Mouse (Mus musculus): Measurements from ENCODE around the gene Nol9. TPM values are rescaled to one million over a fixed set of nuclear protein-coding genes. Genes with fewer than 3 reads are reported as not detected.
A peak's percentile ranks its signal among the peaks of the same experiment; 100 is the strongest.

Gene Nol9
- total and polyA plus RNA-seq, 2 experiments from 2014 or later = 19.0 to 22.5 TPM

DNA sequence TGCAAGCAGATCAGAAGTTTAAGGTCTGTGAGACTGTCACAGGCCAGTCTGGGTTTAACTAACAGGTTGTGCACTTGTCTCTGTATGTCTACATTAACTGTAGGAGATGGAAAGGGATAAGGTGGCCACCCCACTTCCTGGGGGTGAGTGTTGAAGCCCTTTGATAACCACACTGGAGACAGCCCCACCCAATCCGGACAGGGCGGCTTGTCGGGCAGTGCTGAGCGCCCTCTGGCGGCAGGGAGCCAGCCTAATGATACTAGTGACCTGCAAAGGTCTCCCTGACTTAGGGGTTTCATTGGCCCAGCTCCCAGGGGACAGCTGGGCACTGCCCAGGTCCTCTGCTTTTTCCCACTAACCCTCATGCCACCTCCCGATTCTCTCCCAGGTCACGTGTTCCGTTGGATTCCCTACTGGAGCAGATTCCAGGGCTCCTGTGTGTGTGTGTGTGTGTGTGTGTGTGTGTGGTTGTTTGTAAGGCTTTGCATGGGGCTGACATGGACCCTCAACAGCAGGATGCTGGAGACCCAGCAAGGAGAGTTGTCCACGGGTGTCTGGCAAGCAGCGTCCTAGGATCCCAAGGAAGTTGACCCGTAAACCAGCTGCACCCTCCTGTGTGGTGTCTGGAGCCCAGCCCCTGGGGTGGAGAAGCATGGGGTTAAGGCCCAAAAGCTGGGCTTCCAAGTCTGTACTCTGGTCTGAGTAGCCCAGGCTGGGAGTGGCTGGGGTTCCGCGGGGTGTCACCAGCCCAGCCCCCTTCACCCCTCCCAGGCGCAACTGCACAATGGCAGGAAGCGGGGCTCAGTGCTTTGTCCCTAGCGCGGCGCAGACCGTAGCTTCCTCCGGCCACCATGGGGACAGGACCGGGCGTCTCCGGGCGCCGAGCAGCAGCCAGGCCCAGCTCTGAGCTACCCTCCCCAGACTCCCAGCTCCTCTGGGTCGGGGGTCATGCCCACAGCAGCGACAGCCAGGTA is 57.1 kb downstream of the Nol9 start:
- Histone ChIP-seq H3K9me3 (ENCODE audit: low read length) (no peaks in the 10 kb centered on the region), H3K4me3 (ENCODE audit: low read depth, low read length) (peak overlapping the region; percentile 10; the same call in 1 of the 2 replicates), H3K36me3 (ENCODE audit: insufficient read depth, low read length) (no peaks in the 10 kb centered on the region), H3K27ac (ENCODE audit: low read depth, low read length) (no peak overlapping the region), H3K4me2 (ENCODE audit: low read depth, low read length, poor library complexity, severe bottlenecking) (no peak overlapping the region), H3K27me3 (ENCODE audit: insufficient read depth, low read length) (no peaks in the 10 kb centered on the region), H3K9ac (replicated peaks; ENCODE audit: low read length, poor library complexity, severe bottlenecking) (0 out of 2 replicates have a peak overlapping the region, but pooled peaks have one; percentile 13), H3K4me1 (ENCODE audit: insufficient read depth, low read length) (no peaks in the 10 kb centered on the region)
- DNase-seq (ENCODE audit: low spot score) = peak; percentile 47
- 29% methylated on average over 27 of the region's 27 CpGs for whole genome bisulfite sequencing
- peak; percentile 63 for TF ChIP-seq CTCF (IDR thresholded peaks at IDR 0.05)
- no peak for ATAC-seq (ENCODE audit: low FRiP score)

GRCm38 (mm10) chr4:152096927-152097326 is 57.8 kb downstream of the Nol9 start:
- Histone ChIP-seq H3K4me3 (ENCODE audit: low read depth, low read length) (peak overlapping the region; percentile 10; the same call in 1 of the 2 replicates), H3K36me3 (ENCODE audit: insufficient read depth, low read length) (no peaks in the 10 kb centered on the region), H3K27me3 (ENCODE audit: insufficient read depth, low read length) (no peaks in the 10 kb centered on the region), H3K27ac (ENCODE audit: low read depth, low read length) (0 out of 2 replicates have a peak overlapping the region, but pooled peaks have one; percentile 18), H3K4me1 (ENCODE audit: insufficient read depth, low read length) (no peaks in the 10 kb centered on the region), H3K9ac (replicated peaks; ENCODE audit: low read length, poor library complexity, severe bottlenecking) (0 out of 2 replicates have a peak overlapping the region, but pooled peaks have one; percentile 13), H3K4me2 (ENCODE audit: low read depth, low read length, poor library complexity, severe bottlenecking) (no peak overlapping the region), H3K9me3 (ENCODE audit: low read length) (no peaks in the 10 kb centered on the region)
- 56% methylated on average over 6 of the region's 6 CpGs for WGBS
- ATAC-seq (ENCODE audit: low FRiP score) (no peak), DNase-seq (ENCODE audit: low spot score) (no peak)
- TF ChIP-seq CTCF (IDR thresholded peaks at IDR 0.05) = no peak

DNA sequence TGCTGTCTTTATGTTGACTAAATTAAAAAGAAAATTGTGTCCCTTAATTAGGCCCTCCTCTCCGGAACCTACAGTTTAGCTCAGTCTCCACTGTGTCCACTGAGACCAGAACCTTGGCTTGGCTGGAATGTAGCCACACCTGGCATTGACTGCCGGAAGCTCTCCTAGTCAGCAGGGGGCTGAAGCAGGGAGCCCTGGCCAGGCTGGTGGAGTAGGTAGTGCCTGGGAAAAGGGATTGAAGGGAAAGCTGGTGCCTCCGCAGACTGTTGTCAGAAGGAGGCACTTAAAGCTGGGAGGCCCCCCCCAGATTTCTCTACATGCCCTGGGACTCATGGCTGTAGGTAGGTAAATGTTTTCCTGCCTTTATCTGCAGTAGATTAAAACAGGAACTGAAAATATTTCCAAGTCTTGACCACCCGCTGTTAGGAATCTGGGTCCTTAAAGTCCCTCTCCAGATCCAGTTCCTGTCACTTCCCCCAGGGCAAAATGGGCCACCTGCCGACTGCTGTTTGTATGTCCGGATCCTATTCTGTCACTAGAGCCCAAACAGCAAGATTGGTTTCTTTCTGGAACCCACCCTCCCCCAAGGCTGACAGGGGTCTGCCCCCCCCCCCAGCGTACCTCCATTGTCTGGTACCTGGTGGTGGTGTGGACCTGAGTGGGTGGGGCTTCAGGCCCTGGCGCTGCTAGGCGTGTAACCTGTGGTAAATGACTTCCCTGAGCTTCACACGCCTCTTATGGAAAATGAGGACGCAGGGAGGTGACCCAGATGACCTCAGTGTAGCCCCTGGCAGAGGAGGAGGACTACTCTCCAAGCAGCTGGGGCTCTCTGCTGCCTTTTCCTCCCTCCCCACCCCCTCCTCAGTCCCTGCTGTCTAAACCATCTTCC is 59.0 kb downstream of the Nol9 start:
- ATAC-seq (ENCODE audit: low FRiP score) = no peak
- Histone ChIP-seq H3K4me3 (ENCODE audit: low read depth, low read length) (no peak overlapping the region), H3K27ac (ENCODE audit: low read depth, low read length) (no peak overlapping the region), H3K9me3 (ENCODE audit: low read length) (no peaks in the 10 kb centered on the region), H3K4me2 (ENCODE audit: low read depth, low read length, poor library complexity, severe bottlenecking) (no peak overlapping the region), H3K27me3 (ENCODE audit: insufficient read depth, low read length) (no peaks in the 10 kb centered on the region), H3K9ac (replicated peaks; ENCODE audit: low read length, poor library complexity, severe bottlenecking) (0 out of 2 replicates have a peak overlapping the region, but pooled peaks have one; percentile 8), H3K4me1 (ENCODE audit: insufficient read depth, low read length) (no peaks in the 10 kb centered on the region), H3K36me3 (ENCODE audit: insufficient read depth, low read length) (peaks cover 6% of the 10 kb centered on the region; the same call in 1 of the 2 replicates)
- TF ChIP-seq CTCF (IDR thresholded peaks at IDR 0.05) = no peak
- 31% methylated on average over 11 of the region's 11 CpGs for WGBS
- no peak for DNase-seq (ENCODE audit: low spot score)

- Histone ChIP-seq H3K4me2 (ENCODE audit: low read depth, low read length, poor library complexity, severe bottlenecking) (no peak overlapping the region), H3K9ac (replicated peaks; ENCODE audit: low read length, poor library complexity, severe bottlenecking) (no peak overlapping the region), H3K27me3 (ENCODE audit: insufficient read depth, low read length) (no peaks in the 10 kb centered on the region), H3K4me3 (ENCODE audit: low read depth, low read length) (no peak overlapping the region), H3K4me1 (ENCODE audit: insufficient read depth, low read length) (no peaks in the 10 kb centered on the region), H3K27ac (ENCODE audit: low read depth, low read length) (no peak overlapping the region), H3K9me3 (ENCODE audit: low read length) (no peaks in the 10 kb centered on the region), H3K36me3 (ENCODE audit: insufficient read depth, low read length) (peaks cover 20% of the 10 kb centered on the region)
- WGBS = 82% methylated on average over 11 of the region's 11 CpGs
- DNase-seq (ENCODE audit: low spot score) (no peak), ATAC-seq (ENCODE audit: low FRiP score) (no peak)
- no peak for TF ChIP-seq CTCF (IDR thresholded peaks at IDR 0.05)
These were observed 61.4 kb downstream of the Nol9 start for GRCm38 (mm10) chr4:152100541-152100940.

- Histone ChIP-seq H3K4me1 (ENCODE audit: insufficient read depth, low read length) (no peaks in the 10 kb centered on the region), H3K4me3 (ENCODE audit: low read depth, low read length) (no peak overlapping the region), H3K9me3 (ENCODE audit: low read length) (no peaks in the 10 kb centered on the region), H3K9ac (replicated peaks; ENCODE audit: low read length, poor library complexity, severe bottlenecking) (no peak overlapping the region), H3K4me2 (ENCODE audit: low read depth, low read length, poor library complexity, severe bottlenecking) (no peak overlapping the region), H3K27ac (ENCODE audit: low read depth, low read length) (no peak overlapping the region), H3K27me3 (ENCODE audit: insufficient read depth, low read length) (no peaks in the 10 kb centered on the region), H3K36me3 (ENCODE audit: insufficient read depth, low read length) (peaks cover 20% of the 10 kb centered on the region)
- DNase-seq (ENCODE audit: low spot score) (no peak), ATAC-seq (ENCODE audit: low FRiP score) (no peak)
- WGBS = 82% methylated on average over 7 of the region's 7 CpGs
- TF ChIP-seq CTCF (IDR thresholded peaks at IDR 0.05) = no peak
These were observed 62.0 kb downstream of the Nol9 start for GRCm38 (mm10) chr4:152101081-152101653.
